Mouse (Mus musculus) thymus, adult 2 months (tissue): ENCODE measurements around the gene Tfdp1.

Experiments used
- CTCF ChIP-seq: fragments of 200-500 bp; IDR thresholded peaks from 2 replicates; pipeline ENCODE4 v1.5.1; 2012; ENCODE audit warnings: mild to moderate bottlenecking, control low read depth, low read length, moderate library complexity, borderline replicate concordance; ENCODE audit not compliant: control insufficient read depth, poor library complexity, insufficient read depth; ENCODE audit errors: extremely low read depth
- POLR2A ChIP-seq: fragments of 200-500 bp; IDR thresholded peaks from 2 replicates; pipeline ENCODE4 v1.6.1; 2012; ENCODE audit warnings: mild to moderate bottlenecking, low read length, control low read depth, moderate library complexity; ENCODE audit not compliant: control insufficient read depth, poor library complexity, insufficient read depth; ENCODE audit errors: extremely low read depth

- TF ChIP-seq POLR2A (no peak), CTCF (no peak)
These were observed 11.5 kb downstream of the Tfdp1 start for GRCm38 (mm10) chr8:13350052-13350451.
